Mouse (Mus musculus): ENCODE results near the gene Nradd. TPM values are rescaled to one million over a fixed set of nuclear protein-coding genes. Genes with fewer than 3 reads are reported as not detected.

The Nradd gene
- total and polyA plus RNA-seq, 3 experiments = 1.3 to 5.8 (median 2.2) TPM

DNA sequence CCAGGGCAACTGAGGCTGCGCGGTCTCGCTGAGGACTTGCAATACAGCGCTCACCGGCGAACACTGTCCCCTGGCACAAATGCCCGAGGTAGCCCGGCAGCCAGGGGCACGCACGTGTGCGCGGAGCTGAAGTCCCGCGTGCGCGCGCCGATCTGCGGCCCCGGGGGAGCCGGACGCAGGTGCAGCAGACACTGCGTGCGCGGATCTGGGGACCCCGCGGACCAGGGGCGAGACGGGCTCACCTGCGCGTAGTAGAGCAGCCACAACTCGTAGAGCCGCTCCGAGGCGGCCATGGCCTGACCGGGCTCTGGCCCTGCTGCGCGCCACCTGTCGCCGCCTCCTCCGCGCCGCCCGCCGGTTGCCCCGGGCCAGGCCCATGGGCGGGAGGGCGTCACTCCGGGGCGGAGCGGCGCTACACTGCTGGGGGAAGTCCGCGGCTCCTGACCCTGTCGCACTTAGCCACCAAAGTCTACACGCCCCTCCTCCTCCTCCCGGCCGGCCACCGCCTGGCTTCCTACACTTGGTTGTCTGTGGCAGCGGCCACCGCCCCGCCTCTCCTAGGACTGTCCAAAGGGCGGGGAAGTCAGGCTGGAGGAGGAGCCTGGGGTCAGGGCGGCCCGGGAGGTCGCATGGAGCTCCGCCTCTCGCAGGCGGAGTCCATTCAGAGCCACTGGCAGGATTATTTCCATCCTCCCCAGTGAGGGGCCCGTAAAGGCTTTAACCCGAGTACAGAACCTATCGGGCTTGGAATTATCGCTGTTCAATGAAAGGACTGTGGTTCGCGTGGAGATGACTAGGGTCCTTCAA lies 29.6 kb upstream of the Nradd start, which contains the start of gene Nbeal2:
Gene Nbeal2, minus strand, starts transcription at position 507 of the 807 bp plus-strand sequence.
- Histone ChIP-seq H3K27me3 (ENCODE audit: insufficient read depth, low read length) (no peaks in the 10 kb centered on the region), H3K4me3 (ENCODE audit: low read depth, low read length) (peak within 1 kb of the TSS; percentile 86), H3K4me1 (ENCODE audit: insufficient read depth, low read depth, low read length) (peaks cover 73% of the 10 kb centered on the region), H3K36me3 (replicated peaks) (peaks cover 41% of the 10 kb centered on the region), H3K9me3 (replicated peaks) (no peaks in the 10 kb centered on the region)
- DNase-seq (ENCODE audit: low spot score) (peak; percentile 90), ATAC-seq (ENCODE audit: extremely low read depth, insufficient number of reproducible peaks, low FRiP score, poor library complexity, severe bottlenecking) (peak; percentile 85)
- TF ChIP-seq GATA2 (IDR thresholded peaks at IDR 0.05; ENCODE audit: borderline replicate concordance, low read depth, low read length) = no peak
- no peak for TF ChIP-seq GATA1 (IDR thresholded peaks at IDR 0.05; ENCODE audit: borderline replicate concordance, low read length)
- TF ChIP-seq TAL1 (conservative IDR thresholded peaks at IDR 0.05; ENCODE audit: low read depth, low read length) = no peak
- TF ChIP-seq CTCF (IDR thresholded peaks at IDR 0.05; ENCODE audit: low read depth, low read length) = no peak
- TF ChIP-seq POLR2AphosphoS5 (IDR thresholded peaks at IDR 0.05; ENCODE audit: insufficient replicate concordance, low read depth, low read length) = no peak

DNA sequence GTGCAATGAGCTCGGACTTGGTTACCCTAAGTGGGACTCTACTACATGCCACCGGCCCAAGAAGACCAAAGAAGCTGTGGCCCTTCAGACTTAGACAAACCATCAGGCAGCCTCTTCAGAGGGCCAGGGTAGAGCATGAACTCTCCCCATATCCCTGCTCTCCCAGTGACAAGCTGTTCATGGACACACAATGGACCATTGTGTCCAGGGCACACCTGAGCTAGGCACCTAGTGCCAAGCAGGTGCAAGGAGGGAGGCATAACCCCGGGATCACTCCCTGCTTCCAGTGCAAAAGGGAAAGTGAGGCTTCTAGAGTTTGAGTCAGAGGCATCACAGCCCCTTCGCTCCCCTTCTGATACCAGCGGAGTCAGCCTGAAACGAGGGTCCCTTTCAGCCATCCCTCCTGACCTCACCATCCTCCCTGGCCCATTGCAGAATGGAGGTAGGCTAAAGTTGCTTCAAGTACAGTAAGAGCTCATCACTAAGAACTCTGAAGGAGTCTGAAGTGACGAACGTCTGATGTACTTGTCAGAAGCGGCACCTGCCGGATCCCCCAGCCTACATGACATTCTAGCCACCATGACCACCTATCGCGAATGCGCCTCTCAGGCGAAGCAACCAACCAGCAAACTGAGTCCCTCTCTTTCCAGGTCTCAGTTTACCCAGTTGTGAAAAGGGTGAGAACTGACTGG lies 28.9 kb upstream of the Nradd start:
- Histone ChIP-seq H3K4me1 (ENCODE audit: insufficient read depth, low read depth, low read length) (peaks cover 77% of the 10 kb centered on the region), H3K27me3 (ENCODE audit: insufficient read depth, low read length) (no peaks in the 10 kb centered on the region), H3K9me3 (replicated peaks) (no peaks in the 10 kb centered on the region), H3K36me3 (replicated peaks) (peaks cover 47% of the 10 kb centered on the region), H3K4me3 (ENCODE audit: low read depth, low read length) (peak overlapping the region; percentile 86)
- TF ChIP-seq GATA2 (IDR thresholded peaks at IDR 0.05; ENCODE audit: borderline replicate concordance, low read depth, low read length) = no peak
- no peak for TF ChIP-seq POLR2AphosphoS5 (IDR thresholded peaks at IDR 0.05; ENCODE audit: insufficient replicate concordance, low read depth, low read length)
- no peak for DNase-seq (ENCODE audit: low spot score)
- no peak for ATAC-seq (ENCODE audit: extremely low read depth, insufficient number of reproducible peaks, low FRiP score, poor library complexity, severe bottlenecking)

GRCm38 (mm10) chr9:110651931-110652722 lies 27.9 kb upstream of the Nradd start:
- H3K9me3 ChIP-seq (replicated peaks) = no peaks in the 10 kb centered on the region
- H3K4me3 ChIP-seq (ENCODE audit: low read depth, low read length) = peak overlapping the region; percentile 86; the same call in 1 of the 2 replicates
- H3K36me3 ChIP-seq (replicated peaks) = peaks cover 51% of the 10 kb centered on the region
- TF ChIP-seq TAL1 (conservative IDR thresholded peaks at IDR 0.05; ENCODE audit: low read depth, low read length) (no peak), GATA2 (IDR thresholded peaks at IDR 0.05; ENCODE audit: borderline replicate concordance, low read depth, low read length) (no peak), GATA1 (IDR thresholded peaks at IDR 0.05; ENCODE audit: borderline replicate concordance, low read length) (no peak), POLR2AphosphoS5 (IDR thresholded peaks at IDR 0.05; ENCODE audit: insufficient replicate concordance, low read depth, low read length) (no peak), CTCF (IDR thresholded peaks at IDR 0.05; ENCODE audit: low read depth, low read length) (no peak)
- DNase-seq (ENCODE audit: low spot score) (peak; percentile 34), ATAC-seq (ENCODE audit: extremely low read depth, insufficient number of reproducible peaks, low FRiP score, poor library complexity, severe bottlenecking) (no peak)
- no peaks in the 10 kb centered on the region for H3K27me3 ChIP-seq (ENCODE audit: insufficient read depth, low read length)
- peaks cover 75% of the 10 kb centered on the region for H3K4me1 ChIP-seq (ENCODE audit: insufficient read depth, low read depth, low read length)

GRCm38 (mm10) chr9:110649775-110650174 lies 25.5 kb upstream of the Nradd start:
- ATAC-seq (ENCODE audit: extremely low read depth, insufficient number of reproducible peaks, low FRiP score, poor library complexity, severe bottlenecking) (no peak), DNase-seq (ENCODE audit: low spot score) (no peak)
- no peak for TF ChIP-seq GATA2 (IDR thresholded peaks at IDR 0.05; ENCODE audit: borderline replicate concordance, low read depth, low read length)
- no peak for TF ChIP-seq TAL1 (conservative IDR thresholded peaks at IDR 0.05; ENCODE audit: low read depth, low read length)
- no peak for TF ChIP-seq CTCF (IDR thresholded peaks at IDR 0.05; ENCODE audit: low read depth, low read length)
- TF ChIP-seq GATA1 (IDR thresholded peaks at IDR 0.05; ENCODE audit: borderline replicate concordance, low read length) = no peak
- no peak for TF ChIP-seq POLR2AphosphoS5 (IDR thresholded peaks at IDR 0.05; ENCODE audit: insufficient replicate concordance, low read depth, low read length)
- H3K4me1 ChIP-seq (ENCODE audit: insufficient read depth, low read depth, low read length) = peaks cover 85% of the 10 kb centered on the region
- peaks cover 70% of the 10 kb centered on the region for H3K36me3 ChIP-seq (replicated peaks)
- H3K4me3 ChIP-seq (ENCODE audit: low read depth, low read length) = no peak overlapping the region
- H3K27me3 ChIP-seq (ENCODE audit: insufficient read depth, low read length) = no peaks in the 10 kb centered on the region
- H3K9me3 ChIP-seq (replicated peaks) = no peaks in the 10 kb centered on the region

DNA sequence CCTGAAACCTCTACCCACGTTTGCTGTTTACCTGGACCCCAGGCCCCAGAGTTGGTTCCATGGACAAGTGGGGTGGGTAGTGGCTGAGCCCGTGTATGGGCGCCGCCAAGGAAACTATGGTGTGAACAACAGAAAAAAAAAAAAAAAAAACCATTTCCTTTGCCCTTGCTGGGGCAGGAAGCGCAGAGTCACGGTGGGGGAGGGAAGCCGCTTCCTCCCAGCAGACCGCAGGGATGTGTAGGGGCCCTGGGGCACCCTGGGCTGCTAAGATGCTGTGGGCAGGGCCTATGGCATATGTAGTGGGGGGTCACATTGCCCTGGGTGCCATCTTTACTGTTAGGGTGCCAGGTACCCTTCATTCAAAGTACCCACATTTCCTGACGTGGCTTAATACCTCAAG lies 21.0 kb upstream of the Nradd start:
- peak; percentile 90 for ATAC-seq (ENCODE audit: extremely low read depth, insufficient number of reproducible peaks, low FRiP score, poor library complexity, severe bottlenecking)
- no peaks in the 10 kb centered on the region for H3K9me3 ChIP-seq (replicated peaks)
- peak overlapping the region; percentile 67; the same call in 1 of the 2 replicates for H3K4me3 ChIP-seq (ENCODE audit: low read depth, low read length)
- peaks cover 63% of the 10 kb centered on the region for H3K4me1 ChIP-seq (ENCODE audit: insufficient read depth, low read depth, low read length)
- H3K27me3 ChIP-seq (ENCODE audit: insufficient read depth, low read length) = no peaks in the 10 kb centered on the region
- no peak for TF ChIP-seq TAL1 (conservative IDR thresholded peaks at IDR 0.05; ENCODE audit: low read depth, low read length)
- TF ChIP-seq CTCF (IDR thresholded peaks at IDR 0.05; ENCODE audit: low read depth, low read length) = no peak
- no peak for TF ChIP-seq POLR2AphosphoS5 (IDR thresholded peaks at IDR 0.05; ENCODE audit: insufficient replicate concordance, low read depth, low read length)
- no peak for TF ChIP-seq GATA1 (IDR thresholded peaks at IDR 0.05; ENCODE audit: borderline replicate concordance, low read length)
- TF ChIP-seq GATA2 (IDR thresholded peaks at IDR 0.05; ENCODE audit: borderline replicate concordance, low read depth, low read length) = no peak
- peaks cover 95% of the 10 kb centered on the region for H3K36me3 ChIP-seq (replicated peaks)
- peak; percentile 91 for DNase-seq (ENCODE audit: low spot score)
